Mouse (Mus musculus) hindbrain, embryonic 16.5 days (tissue): ENCODE measurements around the gene Relb. TPM values are rescaled to one million over a fixed set of nuclear protein-coding genes. Genes with fewer than 3 reads are reported as not detected.

ENCODE experiments used
- ATAC-seq: fragments of 200-750 bp; cut with Nextera tagmentation; 2 replicates; pipeline ENCODE4 v1.8.0; 2017; ENCODE audit warnings: moderate TSS enrichment, moderate library complexity
- H3K27ac ChIP-seq: fragments of 300-500 bp; sonication (generic); 2 replicates; pipeline ENCODE4 v1.5.1; 2014; ENCODE audit warnings: low read depth, mild to moderate bottlenecking, control low read depth, low read length, moderate library complexity
- H3K27me3 ChIP-seq: fragments of 300-500 bp; sonication (generic); replicated peaks from 2 replicates; pipeline ENCODE4 v1.6.1; 2014; ENCODE audit warnings: low read length; ENCODE audit not compliant: control insufficient read depth, insufficient read depth
- H3K36me3 ChIP-seq: fragments of 300-500 bp; sonication (generic); 2 replicates; pipeline ENCODE4 v1.6.1; 2014; ENCODE audit warnings: mild to moderate bottlenecking, low read length, moderate library complexity, mixed read lengths; ENCODE audit not compliant: control insufficient read depth, insufficient read depth
- H3K4me1 ChIP-seq: fragments of 300-500 bp; sonication (generic); 2 replicates; pipeline ENCODE4 v1.6.1; 2014; ENCODE audit warnings: low read depth, low read length; ENCODE audit not compliant: control insufficient read depth, insufficient read depth
- H3K4me2 ChIP-seq: fragments of 300-500 bp; sonication (generic); 2 replicates; pipeline ENCODE4 v1.6.1; 2014; ENCODE audit warnings: mild to moderate bottlenecking, low read length, control low read depth, moderate library complexity
- H3K4me3 ChIP-seq: fragments of 300-500 bp; sonication (generic); 2 replicates; pipeline ENCODE4 v1.5.1; 2014; ENCODE audit warnings: mild to moderate bottlenecking, low read length, control low read depth, moderate library complexity
- H3K9ac ChIP-seq: fragments of 300-500 bp; sonication (generic); 2 replicates; pipeline ENCODE4 v1.6.1; 2014; ENCODE audit warnings: low read depth, mild to moderate bottlenecking, control low read depth, low read length, moderate library complexity
- H3K9me3 ChIP-seq: fragments of 300-500 bp; sonication (generic); 2 replicates; pipeline ENCODE4 v1.6.1; 2014; ENCODE audit warnings: mild to moderate bottlenecking, low read length, moderate library complexity; ENCODE audit not compliant: control insufficient read depth
- WGBS: fragments of 180-500 bp; shearing (Covaris S2); extraction: QIAGEN DNeasy Blood & Tissue Kit; methylation state at CpG from one replicate; pipeline ENCODE4 v1.1.7; 2014; 5-methylcytosine and 5-hydroxymethylcytosine counted together
- polyA plus RNA-seq: library from polyadenylated mRNA; unstranded; fragments of >200 nt; fragmentation: Nextera tagmentation; extraction: Ambion mirVana; gene quantifications from 2 replicates; pipeline ENCODE4 v1.2.1, GENCODE M21; 2015

Gene Relb
- polyA plus RNA-seq, 1 experiment from 2014 or later: 6.7 TPM

GRCm38 (mm10) chr7:19557086-19557485, 72.2 kb downstream of the Relb start:
- Histone ChIP-seq H3K27ac (no peak overlapping the region), H3K9ac (no peak overlapping the region), H3K4me2 (no peak overlapping the region), H3K4me1 (peaks cover 41% of the 10 kb centered on the region), H3K27me3 (no peaks in the 10 kb centered on the region), H3K36me3 (no peaks in the 10 kb centered on the region), H3K9me3 (no peaks in the 10 kb centered on the region), H3K4me3 (no peak overlapping the region)
- 98% methylated on average over 2 of the region's 2 CpGs for WGBS
- ATAC-seq: no peak

Other genes with a start within 250 kb of the Relb start
- 22.6 and 25.1 TPM in 2 replicates for gene Ercc2, start 247.4 kb downstream of the Relb start, polyA plus RNA-seq
- gene Klc3, start 225.3 kb downstream of the Relb start, polyA plus RNA-seq: 2.2 and 2.5 TPM in 2 replicates
- 0.64 and 47.3 TPM in 2 replicates for gene Ckm, start 224.7 kb downstream of the Relb start, polyA plus RNA-seq
- gene Mark4, start 170.6 kb downstream of the Relb start, polyA plus RNA-seq: 13.5 and 15.9 TPM in 2 replicates
- gene Exoc3l2, start 166.1 kb downstream of the Relb start, polyA plus RNA-seq: 0.97 and 1.5 TPM in 2 replicates
- 3.5 and 4.2 TPM in 2 replicates for gene Bloc1s3, start 121.1 kb downstream of the Relb start, polyA plus RNA-seq
- gene Trappc6a, start 121.0 kb downstream of the Relb start, polyA plus RNA-seq: 36.3 and 37.1 TPM in 2 replicates
- 0.99 and 2.3 TPM in 2 replicates for gene Nkpd1, start 111.6 kb downstream of the Relb start, polyA plus RNA-seq
- gene Ppp1r37, start 66.4 kb downstream of the Relb start, polyA plus RNA-seq: 37.7 and 38.3 TPM in 2 replicates
- 0.20 and 0.46 TPM in 2 replicates for gene Zfp296, start 52.2 kb downstream of the Relb start, polyA plus RNA-seq
- 147 and 162 TPM in 2 replicates for gene Gemin7, start 51.8 kb downstream of the Relb start, polyA plus RNA-seq
- gene Clasrp, start 25.0 kb downstream of the Relb start, polyA plus RNA-seq: 54.1 and 54.4 TPM in 2 replicates
- 138 and 140 TPM in 2 replicates for gene Clptm1, start 35.6 kb upstream of the Relb start, polyA plus RNA-seq
- not detected in 2 replicates for gene Apoc2, start 48.5 kb upstream of the Relb start, polyA plus RNA-seq
- gene Gm44805, start 52.0 kb upstream of the Relb start, polyA plus RNA-seq: not detected in 2 replicates
- gene Apoc4, start 52.0 kb upstream of the Relb start, polyA plus RNA-seq: not detected in 2 replicates
- 1.4 and 3.1 TPM in 2 replicates for gene Apoc1, start 63.2 kb upstream of the Relb start, polyA plus RNA-seq
- gene Apoe, start 69.8 kb upstream of the Relb start, polyA plus RNA-seq: 849 and 1,414 TPM in 2 replicates
- gene Tomm40, start 86.0 kb upstream of the Relb start, polyA plus RNA-seq: 134 and 135 TPM in 2 replicates
- 57.7 and 59.7 TPM in 2 replicates for gene Nectin2, start 121.0 kb upstream of the Relb start, polyA plus RNA-seq
- gene Bcam, start 141.6 kb upstream of the Relb start, polyA plus RNA-seq: 24.4 and 24.6 TPM in 2 replicates
- 0.34 and 0.41 TPM in 2 replicates for gene Cblc, start 167.4 kb upstream of the Relb start, polyA plus RNA-seq
- gene Bcl3, start 193.3 kb upstream of the Relb start, polyA plus RNA-seq: 0.70 and 1.2 TPM in 2 replicates
- 19.3 and 22.9 TPM in 2 replicates for gene Gm19345, start 222.6 kb upstream of the Relb start, polyA plus RNA-seq
- 1.4 and 2.0 TPM in 2 replicates for gene Ceacam16, start 231.9 kb upstream of the Relb start, polyA plus RNA-seq